Mouse (Mus musculus) forebrain, embryonic 14.5 days (tissue): ENCODE measurements around the gene Atl1. TPM values are rescaled to one million over a fixed set of nuclear protein-coding genes. Genes with fewer than 3 reads are reported as not detected.

Experiments
- ATAC-seq: fragments of 200-750 bp; cut with Nextera tagmentation; 2 replicates; pipeline ENCODE4 v1.8.0; 2017; ENCODE audit warnings: mild to moderate bottlenecking, moderate library complexity
- DNase-seq: peaks from one replicate; pipeline ENCODE4 v3.0.0-alpha.2; 2015; ENCODE audit warnings: low spot score
- H3K27ac ChIP-seq: fragments of 300-500 bp; sonication (generic); 2 replicates; pipeline ENCODE4 v1.5.1; 2014; ENCODE audit warnings: low read depth, mild to moderate bottlenecking, control low read depth, low read length, moderate library complexity
- H3K27me3 ChIP-seq: fragments of 300-500 bp; sonication (generic); replicated peaks from 2 replicates; pipeline ENCODE4 v1.6.1; 2014; ENCODE audit warnings: low read length, control low read depth, mixed read lengths; ENCODE audit not compliant: control insufficient read depth, insufficient read depth
- H3K36me3 ChIP-seq: fragments of 300-500 bp; sonication (generic); 2 replicates; pipeline ENCODE4 v1.6.1; 2014; ENCODE audit warnings: low read length, control low read depth; ENCODE audit not compliant: control insufficient read depth, insufficient read depth
- H3K4me1 ChIP-seq: fragments of 300-500 bp; sonication (generic); 2 replicates; pipeline ENCODE4 v1.6.1; 2014; ENCODE audit warnings: antibody characterized with exemption, low read length, control low read depth; ENCODE audit not compliant: control insufficient read depth, insufficient read depth
- H3K4me2 ChIP-seq: fragments of 300-500 bp; sonication (generic); 2 replicates; pipeline ENCODE4 v1.6.1; 2014; ENCODE audit warnings: mild to moderate bottlenecking, control low read depth, low read length
- H3K4me3 ChIP-seq: fragments of 300-500 bp; sonication (generic); 2 replicates; pipeline ENCODE4 v1.5.1; 2014; ENCODE audit warnings: low read depth, low read length, control low read depth
- H3K9ac ChIP-seq: fragments of 300-500 bp; sonication (generic); 2 replicates; pipeline ENCODE4 v1.6.1; 2014; ENCODE audit warnings: mild to moderate bottlenecking, low read length, control low read depth, moderate library complexity
- H3K9me3 ChIP-seq: fragments of 300-500 bp; sonication (generic); replicated peaks from 2 replicates; pipeline ENCODE4 v1.6.1; 2016; ENCODE audit warnings: low read length, control low read depth, mixed read lengths; ENCODE audit not compliant: control insufficient read depth
- WGBS: fragments of 180-500 bp; shearing (Covaris S2); extraction: QIAGEN DNeasy Blood & Tissue Kit; methylation state at CpG from one replicate; pipeline ENCODE4 v1.1.7; 2014; 5-methylcytosine and 5-hydroxymethylcytosine counted together
- polyA plus RNA-seq: library from polyadenylated mRNA; unstranded; fragments of >200 nt; fragmentation: Nextera tagmentation; extraction: Ambion mirVana; gene quantifications from 2 replicates; pipeline ENCODE4 v1.2.1, GENCODE M21; 2014

Atl1 gene
- polyA plus RNA-seq, 1 experiment from 2014 or later = 106 TPM

- H3K4me1 ChIP-seq = peaks cover 7% of the 10 kb centered on the region
- no peak overlapping the region for H3K9ac ChIP-seq
- no peak overlapping the region for H3K4me3 ChIP-seq
- H3K27ac ChIP-seq = no peak overlapping the region
- no peaks in the 10 kb centered on the region for H3K9me3 ChIP-seq
- H3K36me3 ChIP-seq = no peaks in the 10 kb centered on the region
- no peak overlapping the region for H3K4me2 ChIP-seq
- 0 out of 2 replicates have a peak, but pooled peaks have one; percentile 44 for ATAC-seq
- WGBS = 8% methylated on average over 4 of the region's 4 CpGs
- no peaks in the 10 kb centered on the region for H3K27me3 ChIP-seq
- peak; percentile 10 for DNase-seq
These were observed 13.2 kb upstream of the Atl1 start for GRCm38 (mm10) chr12:69879172-69879665.

GRCm38 (mm10) chr12:69879739-69880138, 12.7 kb upstream of the Atl1 start:
- Histone ChIP-seq H3K4me1 (peaks cover 7% of the 10 kb centered on the region), H3K36me3 (no peaks in the 10 kb centered on the region), H3K4me3 (no peak overlapping the region), H3K9me3 (no peaks in the 10 kb centered on the region), H3K27ac (no peak overlapping the region), H3K27me3 (no peaks in the 10 kb centered on the region), H3K9ac (no peak overlapping the region), H3K4me2 (no peak overlapping the region)
- ATAC-seq (no peak), DNase-seq (no peak)
- WGBS = 18% methylated on average over 6 of the region's 6 CpGs

DNA sequence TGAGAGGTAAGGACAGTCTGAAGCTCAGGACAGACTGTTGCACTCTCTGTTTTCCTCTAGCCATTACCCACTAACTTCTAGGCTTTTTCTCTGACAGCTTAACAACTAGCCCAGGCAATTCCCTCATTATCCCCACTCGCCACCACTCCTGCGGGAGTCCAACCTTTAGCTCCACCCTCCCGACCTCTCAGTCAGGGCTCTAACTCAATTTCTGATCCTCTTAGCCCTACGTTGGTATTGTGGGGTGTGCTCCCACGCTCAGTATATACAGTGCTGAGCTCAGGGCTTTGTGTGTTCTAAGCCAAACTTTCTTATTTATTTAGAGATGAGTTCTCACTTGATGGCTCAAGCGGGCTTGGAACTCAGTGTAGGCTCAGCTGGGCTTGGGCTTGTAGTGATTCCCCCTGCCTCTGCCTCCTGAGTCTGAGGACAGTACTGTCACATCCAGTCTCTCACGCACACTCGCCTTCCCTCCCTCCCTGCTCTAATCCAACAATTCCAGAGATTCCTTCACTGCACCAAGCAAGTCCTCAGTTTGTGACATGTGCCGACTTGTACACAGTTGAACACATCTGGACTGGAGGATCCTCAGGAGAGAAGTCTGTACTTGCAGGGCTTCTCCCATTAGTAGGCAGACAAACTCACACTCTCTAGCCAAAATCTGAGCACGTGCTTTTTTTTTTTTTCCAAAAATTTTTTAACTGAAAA, 11.1 kb upstream of the Atl1 start:
- Histone ChIP-seq H3K4me2 (no peak overlapping the region), H3K9ac (no peak overlapping the region), H3K27me3 (no peaks in the 10 kb centered on the region), H3K4me1 (peaks cover 7% of the 10 kb centered on the region), H3K9me3 (no peaks in the 10 kb centered on the region), H3K27ac (no peak overlapping the region), H3K4me3 (no peak overlapping the region), H3K36me3 (0 out of 2 replicates have a peak, but pooled peaks cover 3% of the 10 kb centered on the region)
- DNase-seq (no peak), ATAC-seq (no peak)
- 28% methylated on average over 10 of the region's 10 CpGs for WGBS

DNA sequence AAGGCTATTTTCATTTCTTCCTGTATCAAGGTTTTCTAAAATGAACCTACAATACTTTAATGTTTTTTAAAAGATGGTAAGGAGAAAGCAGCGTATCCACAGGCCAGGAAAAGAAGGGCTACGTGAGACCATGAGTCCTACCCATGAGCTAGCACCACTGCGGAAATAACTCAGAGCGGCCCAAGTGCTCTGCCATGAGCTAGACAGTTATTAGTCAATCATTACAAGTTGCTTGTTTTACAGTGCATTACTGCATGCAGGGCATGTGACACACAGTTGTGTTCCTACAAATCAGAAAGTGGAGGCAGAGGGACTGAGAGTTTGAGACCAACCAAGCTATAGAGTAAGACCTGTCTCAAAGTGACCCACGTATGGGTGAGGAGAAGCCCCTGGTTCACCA, 8.4 kb upstream of the Atl1 start:
- ATAC-seq (no peak), DNase-seq (no peak)
- Histone ChIP-seq H3K27me3 (no peaks in the 10 kb centered on the region), H3K4me3 (no peak overlapping the region), H3K4me1 (peaks cover 7% of the 10 kb centered on the region), H3K9me3 (no peaks in the 10 kb centered on the region), H3K27ac (no peak overlapping the region), H3K36me3 (peaks cover 3% of the 10 kb centered on the region; the same call in 1 of the 2 replicates), H3K9ac (no peak overlapping the region), H3K4me2 (no peak overlapping the region)
- 98% methylated on average over 5 of the region's 5 CpGs for WGBS

DNA sequence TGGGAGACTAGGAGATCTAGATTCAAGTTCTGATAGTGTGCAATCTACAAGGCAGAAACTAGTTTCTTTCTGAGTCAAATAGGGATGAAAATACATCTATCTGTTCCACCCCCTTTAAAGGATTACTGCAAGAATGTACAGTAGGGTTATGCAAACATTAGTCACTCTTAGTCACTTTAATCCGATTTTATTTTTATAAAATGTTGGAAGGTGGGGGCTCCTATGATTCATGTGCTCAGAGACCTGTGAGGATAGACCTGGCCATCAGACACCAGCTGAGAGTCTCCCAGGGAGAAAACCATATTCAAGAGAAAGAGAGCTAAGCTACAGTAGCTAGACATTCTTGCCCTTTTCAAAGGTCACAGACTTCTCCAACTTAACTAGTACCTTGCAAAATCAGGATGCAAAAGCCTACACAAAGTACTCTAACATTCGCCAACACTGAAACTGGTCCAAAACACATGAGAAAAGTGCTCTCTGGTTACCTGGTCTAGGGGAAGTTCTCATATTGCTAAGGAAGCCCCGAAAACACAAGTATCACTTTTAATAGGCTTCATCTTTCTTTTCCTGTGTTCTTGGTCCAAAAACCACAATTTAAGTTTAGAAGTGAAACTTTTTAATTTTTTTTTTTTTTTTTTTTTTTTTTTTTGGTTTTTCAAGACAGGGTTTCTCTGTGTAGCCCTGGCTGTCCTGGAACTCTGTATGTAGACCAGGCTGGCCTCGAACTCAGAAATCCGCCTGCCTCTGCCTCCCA, 7.1 kb upstream of the Atl1 start:
- WGBS = 96% methylated on average over 5 of the region's 5 CpGs
- H3K9ac ChIP-seq = no peak overlapping the region
- H3K36me3 ChIP-seq = peaks cover 3% of the 10 kb centered on the region; the same call in 1 of the 2 replicates
- no peak overlapping the region for H3K27ac ChIP-seq
- ATAC-seq (no peak), DNase-seq (no peak)
- no peak overlapping the region for H3K4me3 ChIP-seq
- no peaks in the 10 kb centered on the region for H3K27me3 ChIP-seq
- H3K4me1 ChIP-seq = peaks cover 9% of the 10 kb centered on the region
- H3K9me3 ChIP-seq = no peaks in the 10 kb centered on the region
- H3K4me2 ChIP-seq = no peak overlapping the region

DNA sequence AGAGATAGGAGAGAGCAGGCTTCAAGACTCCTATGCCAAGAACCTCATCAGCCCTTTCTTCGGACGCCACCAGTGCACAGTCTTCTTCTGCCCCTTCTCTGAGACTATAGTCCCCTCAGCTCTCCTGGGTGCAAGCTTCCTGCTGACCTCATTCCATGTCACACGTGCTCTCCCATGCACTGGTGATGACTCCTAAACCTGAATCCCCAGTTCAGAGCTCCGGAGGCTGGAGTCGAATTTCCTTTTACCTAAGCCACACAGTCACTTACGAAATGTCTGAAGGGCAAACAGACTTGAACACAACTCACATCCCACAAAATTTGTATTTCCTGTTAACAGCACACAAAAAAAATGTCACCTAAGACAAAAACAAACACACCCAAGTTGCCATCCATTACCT, 4.6 kb upstream of the Atl1 start:
- no peak overlapping the region for H3K4me2 ChIP-seq
- no peak overlapping the region for H3K27ac ChIP-seq
- WGBS = 93% methylated on average over 6 of the region's 6 CpGs
- no peak overlapping the region for H3K9ac ChIP-seq
- H3K4me3 ChIP-seq = no peak overlapping the region
- peaks cover 18% of the 10 kb centered on the region for H3K4me1 ChIP-seq
- ATAC-seq = no peak
- H3K36me3 ChIP-seq = peaks cover 3% of the 10 kb centered on the region; the same call in 1 of the 2 replicates
- H3K27me3 ChIP-seq = no peaks in the 10 kb centered on the region
- no peak for DNase-seq
- H3K9me3 ChIP-seq = no peaks in the 10 kb centered on the region

- Histone ChIP-seq H3K9ac (no peak overlapping the region), H3K9me3 (no peaks in the 10 kb centered on the region), H3K4me3 (no peak overlapping the region), H3K4me1 (peaks cover 18% of the 10 kb centered on the region), H3K27ac (no peak overlapping the region), H3K36me3 (peaks cover 3% of the 10 kb centered on the region; the same call in 1 of the 2 replicates), H3K4me2 (no peak overlapping the region), H3K27me3 (no peaks in the 10 kb centered on the region)
- WGBS = 74% methylated on average over 1 of the region's 1 CpGs
- ATAC-seq = no peak
- no peak for DNase-seq
These were observed 4.1 kb upstream of the Atl1 start for GRCm38 (mm10) chr12:69888345-69888744.

- no peak overlapping the region for H3K4me3 ChIP-seq
These were observed 2.4 kb upstream of the Atl1 start for GRCm38 (mm10) chr12:69890051-69890450.

More at GRCm38 (mm10) chr12:69890051-69890450, 2.4 kb upstream of the Atl1 start:
- Histone ChIP-seq H3K27ac (no peak overlapping the region), H3K9me3 (no peaks in the 10 kb centered on the region), H3K4me2 (peak overlapping the region; percentile 70), H3K36me3 (peaks cover 3% of the 10 kb centered on the region; the same call in 1 of the 2 replicates), H3K4me1 (peaks cover 18% of the 10 kb centered on the region), H3K9ac (peak overlapping the region; percentile 26; the same call in 1 of the 2 replicates), H3K27me3 (no peaks in the 10 kb centered on the region)
- WGBS = 54% methylated on average over 6 of the region's 6 CpGs
- DNase-seq (no peak), ATAC-seq (no peak)
